Mouse (Mus musculus): ENCODE results near the gene Ppp1ca. TPM values are rescaled to one million over a fixed set of nuclear protein-coding genes. Genes with fewer than 3 reads are reported as not detected.

The Ppp1ca gene
- polyA plus RNA-seq, 1 experiment from 2014 or later: 709 TPM

- peaks cover 54% of the 10 kb centered on the region for H3K27me3 ChIP-seq
- no peak overlapping the region for H3K9ac ChIP-seq
- H3K4me1 ChIP-seq: peaks cover 18% of the 10 kb centered on the region
- H3K9me3 ChIP-seq: no peaks in the 10 kb centered on the region
- H3K4me3 ChIP-seq (replicated peaks): no peak overlapping the region
- WGBS: 70% methylated on average over 5 of the region's 5 CpGs
- no peaks in the 10 kb centered on the region for H3K36me3 ChIP-seq (replicated peaks)
- no peak for ATAC-seq (ENCODE audit: low FRiP score)
- no peak overlapping the region for H3K27ac ChIP-seq
- H3K4me2 ChIP-seq: no peak overlapping the region
Observed at GRCm38 (mm10) chr19:4208563-4208962, 16.7 kb downstream of the Ppp1ca start.

GRCm38 (mm10) chr19:4211891-4212588 lies 20.2 kb downstream of the Ppp1ca start:
- no peak overlapping the region; the same call in 1 of the 2 replicates for H3K4me2 ChIP-seq
- peaks cover 48% of the 10 kb centered on the region for H3K4me1 ChIP-seq
- H3K27me3 ChIP-seq: peaks cover 66% of the 10 kb centered on the region
- H3K9ac ChIP-seq: no peak overlapping the region
- H3K36me3 ChIP-seq (replicated peaks): no peaks in the 10 kb centered on the region
- 18% methylated on average over 4 of the region's 4 CpGs for WGBS
- H3K4me3 ChIP-seq (replicated peaks): no peak overlapping the region
- ATAC-seq (ENCODE audit: low FRiP score): no peak
- H3K27ac ChIP-seq: no peak overlapping the region
- H3K9me3 ChIP-seq: no peaks in the 10 kb centered on the region

GRCm38 (mm10) chr19:4213524-4213974 lies 21.7 kb downstream of the Ppp1ca start:
- H3K4me3 ChIP-seq (replicated peaks): peak overlapping the region; percentile 60; the same call in 1 of the 2 replicates

GRCm38 (mm10) chr19:4214071-4214770 lies 22.4 kb downstream of the Ppp1ca start, which contains the start of the genes Clcf1 and AC109138.7:
Gene Clcf1, plus strand, starts transcription at chr19:4214238.
Gene AC109138.7, plus strand, starts transcription at chr19:4214357.
- peaks cover 80% of the 10 kb centered on the region for H3K27me3 ChIP-seq
- no peaks in the 10 kb centered on the region for H3K9me3 ChIP-seq
- peak within 1 kb of the TSS; percentile 60 for H3K4me3 ChIP-seq (replicated peaks)
- peak within 1 kb of the TSS; percentile 73 for H3K9ac ChIP-seq
- H3K4me1 ChIP-seq: peaks cover 52% of the 10 kb centered on the region
- under 1% methylated on average over 45 of the region's 49 CpGs for WGBS
- peak; percentile 75 for ATAC-seq (ENCODE audit: low FRiP score)
- H3K4me2 ChIP-seq: peak within 1 kb of the TSS; percentile 99
- no peak within 1 kb of the TSS for H3K27ac ChIP-seq
- no peaks in the 10 kb centered on the region for H3K36me3 ChIP-seq (replicated peaks)

More at GRCm38 (mm10) chr19:4213524-4213974, 21.7 kb downstream of the Ppp1ca start:
- no peak overlapping the region for H3K27ac ChIP-seq
- H3K27me3 ChIP-seq: peaks cover 79% of the 10 kb centered on the region
- ATAC-seq (ENCODE audit: low FRiP score): no peak
- peak overlapping the region; percentile 73; the same call in 1 of the 2 replicates for H3K9ac ChIP-seq
- no peaks in the 10 kb centered on the region for H3K36me3 ChIP-seq (replicated peaks)
- no peaks in the 10 kb centered on the region for H3K9me3 ChIP-seq
- 5% methylated on average over 9 of the region's 9 CpGs for WGBS
- peak overlapping the region; percentile 99 for H3K4me2 ChIP-seq
- H3K4me1 ChIP-seq: peaks cover 52% of the 10 kb centered on the region

GRCm38 (mm10) chr19:4214771-4215450 lies 23.0 kb downstream of the Ppp1ca start:
- Histone ChIP-seq H3K9ac (peak overlapping the region; percentile 73), H3K9me3 (no peaks in the 10 kb centered on the region), H3K27me3 (peaks cover 82% of the 10 kb centered on the region), H3K4me1 (peaks cover 52% of the 10 kb centered on the region), H3K27ac (no peak overlapping the region), H3K4me2 (peak overlapping the region; percentile 99), H3K36me3 (replicated peaks) (no peaks in the 10 kb centered on the region), H3K4me3 (replicated peaks) (peak overlapping the region; percentile 60)
- under 1% methylated on average over 46 of the region's 81 CpGs for WGBS
- ATAC-seq (ENCODE audit: low FRiP score): peak; percentile 33; the same call in 1 of the 2 replicates

- H3K36me3 ChIP-seq (replicated peaks): no peaks in the 10 kb centered on the region
- peaks cover 79% of the 10 kb centered on the region for H3K27me3 ChIP-seq
- no peak for ATAC-seq (ENCODE audit: low FRiP score)
- H3K27ac ChIP-seq: no peak overlapping the region
- H3K4me2 ChIP-seq: peak overlapping the region; percentile 99
- H3K9me3 ChIP-seq: no peaks in the 10 kb centered on the region
- peak overlapping the region; percentile 73 for H3K9ac ChIP-seq
- WGBS: under 1% methylated on average over 15 of the region's 21 CpGs
- peak overlapping the region; percentile 60 for H3K4me3 ChIP-seq (replicated peaks)
- peaks cover 52% of the 10 kb centered on the region for H3K4me1 ChIP-seq
Observed at GRCm38 (mm10) chr19:4215451-4215840, 23.6 kb downstream of the Ppp1ca start.

GRCm38 (mm10) chr19:4216041-4216685 lies 24.3 kb downstream of the Ppp1ca start:
- Histone ChIP-seq H3K4me3 (replicated peaks) (no peak overlapping the region), H3K9ac (0 out of 2 replicates have a peak overlapping the region, but pooled peaks have one; percentile 25), H3K4me1 (peaks cover 52% of the 10 kb centered on the region)

GRCm38 (mm10) chr19:4217140-4217539 lies 25.3 kb downstream of the Ppp1ca start:
- WGBS: 9% methylated on average over 5 of the region's 5 CpGs
- Histone ChIP-seq H3K4me3 (replicated peaks) (no peak overlapping the region), H3K4me1 (peaks cover 48% of the 10 kb centered on the region), H3K27me3 (peaks cover 75% of the 10 kb centered on the region), H3K4me2 (no peak overlapping the region), H3K27ac (no peak overlapping the region), H3K36me3 (replicated peaks) (no peaks in the 10 kb centered on the region), H3K9me3 (no peaks in the 10 kb centered on the region), H3K9ac (no peak overlapping the region)
- ATAC-seq (ENCODE audit: low FRiP score): no peak

More at GRCm38 (mm10) chr19:4216041-4216685, 24.3 kb downstream of the Ppp1ca start:
- peak overlapping the region; percentile 13; the same call in 1 of the 2 replicates for H3K4me2 ChIP-seq
- ATAC-seq (ENCODE audit: low FRiP score): no peak
- H3K27ac ChIP-seq: no peak overlapping the region
- 25% methylated on average over 14 of the region's 14 CpGs for WGBS
- H3K27me3 ChIP-seq: peaks cover 76% of the 10 kb centered on the region
- H3K9me3 ChIP-seq: no peaks in the 10 kb centered on the region
- no peaks in the 10 kb centered on the region for H3K36me3 ChIP-seq (replicated peaks)

- H3K9ac ChIP-seq: no peak overlapping the region
- H3K36me3 ChIP-seq (replicated peaks): no peaks in the 10 kb centered on the region
- H3K4me3 ChIP-seq (replicated peaks): no peak overlapping the region
- no peaks in the 10 kb centered on the region for H3K9me3 ChIP-seq
- H3K27me3 ChIP-seq: peaks cover 70% of the 10 kb centered on the region
- no peak overlapping the region for H3K27ac ChIP-seq
- no peak for ATAC-seq (ENCODE audit: low FRiP score)
- H3K4me2 ChIP-seq: no peak overlapping the region
- H3K4me1 ChIP-seq: peaks cover 41% of the 10 kb centered on the region
- WGBS: 47% methylated on average over 3 of the region's 3 CpGs
Observed at GRCm38 (mm10) chr19:4217855-4218254, 26.0 kb downstream of the Ppp1ca start.

GRCm38 (mm10) chr19:4218293-4218692 lies 26.4 kb downstream of the Ppp1ca start:
- Histone ChIP-seq H3K27ac (no peak overlapping the region), H3K9ac (no peak overlapping the region), H3K4me2 (no peak overlapping the region), H3K4me3 (replicated peaks) (no peak overlapping the region), H3K4me1 (peaks cover 37% of the 10 kb centered on the region), H3K9me3 (no peaks in the 10 kb centered on the region), H3K36me3 (replicated peaks) (no peaks in the 10 kb centered on the region), H3K27me3 (peaks cover 66% of the 10 kb centered on the region)
- no peak for ATAC-seq (ENCODE audit: low FRiP score)
- 87% methylated on average over 11 of the region's 11 CpGs for WGBS

GRCm38 (mm10) chr19:4218784-4219183 lies 26.9 kb downstream of the Ppp1ca start:
- H3K36me3 ChIP-seq (replicated peaks): no peaks in the 10 kb centered on the region
- peaks cover 61% of the 10 kb centered on the region for H3K27me3 ChIP-seq
- H3K4me1 ChIP-seq: peaks cover 32% of the 10 kb centered on the region
- no peak for ATAC-seq (ENCODE audit: low FRiP score)
- H3K4me3 ChIP-seq (replicated peaks): no peak overlapping the region
- H3K27ac ChIP-seq: no peak overlapping the region
- no peaks in the 10 kb centered on the region for H3K9me3 ChIP-seq
- H3K4me2 ChIP-seq: no peak overlapping the region
- H3K9ac ChIP-seq: no peak overlapping the region
- WGBS: 75% methylated on average over 1 of the region's 1 CpGs
